Mouse (Mus musculus) E14TG2a.4 (cell line): ENCODE results near the gene Sept1.

Experiments used
- CTCF ChIP-seq: conservative IDR thresholded peaks from 2 replicates; pipeline ENCODE4 v1.5.1; 2014; ENCODE audit warnings: low read length
- NANOG ChIP-seq: IDR thresholded peaks from 2 replicates; pipeline ENCODE4 v1.6.1; 2014; ENCODE audit warnings: borderline replicate concordance, low read length, mixed read lengths
- POU5F1 ChIP-seq: IDR thresholded peaks from 2 replicates; pipeline ENCODE4 v1.6.1; 2014; ENCODE audit warnings: low read length, borderline replicate concordance

DNA sequence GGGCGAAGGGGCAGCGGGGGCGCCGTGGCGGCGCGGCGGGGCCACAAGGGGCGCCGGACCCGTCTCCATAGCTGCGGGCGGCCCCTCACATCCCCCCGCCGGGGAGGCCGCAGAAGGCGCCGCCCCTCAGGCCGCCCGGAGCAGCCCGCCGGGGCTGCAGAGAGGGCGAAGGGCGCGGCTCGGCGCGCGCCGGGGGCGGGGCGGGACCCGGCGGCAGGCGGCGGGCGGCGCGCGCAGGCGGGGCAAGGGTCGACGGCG is 24.7 kb downstream of the Sept1 start, which contains the start of gene Tbc1d10b:
- TF ChIP-seq CTCF: no peak
- TF ChIP-seq POU5F1: no peak
- no peak for TF ChIP-seq NANOG
